Mouse (Mus musculus) v-Abl transformed pro-B cells (cell line): ENCODE measurements at regions not wholly inside any gene's neighbourhood (a gene's known extent, or its start where the extent isn't known, plus 50 kb on each side); places are given as distances from the start of the nearest gene placed in this dataset.

ENCODE experiments used
- in situ Hi-C, 2 experiments: fragments of 400-800 bp; cut with MboI; formaldehyde crosslinking; loops; one replicate each; pipeline ENCODE4 v1.15.1; 2025; ENCODE audit not compliant: unreplicated experiment in 2 of 2

- in situ Hi-C loops: loop anchor here in 1 of 2 experiments (25.0 kb wide), 1 partner anchor 672 kb away; no protein-coding TSS in a partner anchor
Measured at GRCm38 (mm10) chr4:134990651-134991050, 60.0 kb downstream of the Syf2 start.

GRCm38 (mm10) chr4:134993526-134994122, 62.9 kb downstream of the Syf2 start:
- in situ Hi-C loops: loop anchor here in 1 of 2 experiments (25.0 kb wide), 1 partner anchor 669 kb away; no protein-coding TSS in a partner anchor

- in situ Hi-C loops: loop anchor here in 1 of 2 experiments (25.0 kb wide), 1 partner anchor 668 kb away; no protein-coding TSS in a partner anchor
Measured at GRCm38 (mm10) chr4:134994205-134994604, 63.5 kb downstream of the Syf2 start.

GRCm38 (mm10) chr4:134994648-134995047, 64.0 kb downstream of the Syf2 start:
- in situ Hi-C loops: loop anchor here in 1 of 2 experiments (25.0 kb wide), 1 partner anchor 668 kb away; no protein-coding TSS in a partner anchor

DNA sequence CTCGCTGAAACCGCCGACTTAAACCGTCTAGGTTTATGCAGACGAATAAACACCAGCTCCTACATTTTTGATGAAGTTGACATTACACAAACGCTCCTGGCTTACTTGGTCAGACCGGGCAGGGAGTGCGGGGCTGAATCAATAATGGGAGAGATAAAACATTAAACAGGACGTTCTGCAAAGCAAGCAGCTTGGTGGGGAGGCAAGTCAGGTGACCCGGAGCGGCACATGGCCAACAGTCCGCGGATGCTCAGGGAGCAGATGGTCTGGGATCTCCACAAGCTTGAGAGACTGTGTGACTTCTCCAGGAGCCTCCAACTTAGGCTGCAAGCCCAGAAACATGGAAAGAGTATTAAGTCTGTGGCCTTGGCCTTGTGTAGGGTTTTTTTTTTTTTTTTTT, 64.4 kb downstream of the Syf2 start:
- in situ Hi-C loops: loop anchor here in 1 of 2 experiments (25.0 kb wide), 1 partner anchor 667 kb away; no protein-coding TSS in a partner anchor

- in situ Hi-C loops: loop anchor here in 1 of 2 experiments (25.0 kb wide), 1 partner anchor 666 kb away; no protein-coding TSS in a partner anchor
Measured at GRCm38 (mm10) chr4:134996121-134996520, 65.4 kb downstream of the Syf2 start.

GRCm38 (mm10) chr4:134997461-134998434, 67.0 kb downstream of the Syf2 start:
- in situ Hi-C loops: loop anchor here in 1 of 2 experiments (25.0 kb wide), 1 partner anchor 665 kb away; no protein-coding TSS in a partner anchor

DNA sequence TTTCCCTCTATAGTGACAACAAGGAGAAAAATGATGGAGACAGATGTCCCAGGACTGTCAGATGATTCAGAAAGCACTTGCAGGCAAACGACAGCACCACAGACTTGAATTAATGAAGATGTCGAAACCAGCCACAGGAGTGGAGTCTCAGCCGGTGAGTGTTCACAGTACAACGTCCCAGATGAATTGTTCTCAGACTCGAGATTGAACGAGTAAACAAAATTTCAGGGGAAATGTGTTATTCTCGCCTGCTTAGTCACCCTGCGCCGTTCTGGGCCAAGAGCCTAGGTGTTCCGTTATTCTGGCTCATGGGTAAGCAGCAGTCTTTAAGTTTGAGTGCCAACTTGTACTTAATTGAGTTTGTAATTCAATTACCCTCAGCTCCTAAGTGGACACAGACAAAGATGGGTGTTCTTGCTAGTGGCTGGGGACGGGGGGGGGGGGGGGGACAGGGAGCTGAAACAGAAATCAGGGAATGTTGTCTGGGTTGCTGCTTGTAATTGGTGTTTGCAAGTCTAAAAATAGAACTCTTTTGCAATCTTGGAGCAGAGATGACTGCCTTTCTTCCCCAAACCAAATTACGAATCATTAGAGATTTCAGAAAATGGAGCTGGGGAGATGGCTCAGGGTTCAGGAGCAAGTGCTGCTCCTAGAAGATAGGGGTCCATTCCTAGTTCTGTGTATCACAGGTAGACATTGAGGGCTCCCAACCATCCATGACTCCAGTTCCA, 68.4 kb downstream of the Syf2 start:
- in situ Hi-C loops: loop anchor here in 1 of 2 experiments (25.0 kb wide), 1 partner anchor 663 kb away; no protein-coding TSS in a partner anchor

- in situ Hi-C loops: no loop called here
Measured at GRCm38 (mm10) chr4:135002091-135002925, 71.6 kb downstream of the Syf2 start.

GRCm38 (mm10) chr4:135011365-135011764, 80.7 kb downstream of the Syf2 start:
- in situ Hi-C loops: loop anchor here in 1 of 2 experiments (10.0 kb wide), 1 partner anchor 313 kb away; no protein-coding TSS in a partner anchor

GRCm38 (mm10) chr4:135012945-135013344, 82.2 kb downstream of the Syf2 start:
- in situ Hi-C loops: loop anchor here in 1 of 2 experiments (10.0 kb wide), 1 partner anchor 312 kb away; no protein-coding TSS in a partner anchor

- in situ Hi-C loops: loop anchor here in 1 of 2 experiments (10.0 kb wide), 1 partner anchor 311 kb away; no protein-coding TSS in a partner anchor
Measured at GRCm38 (mm10) chr4:135013932-135014331, 83.2 kb downstream of the Syf2 start.

DNA sequence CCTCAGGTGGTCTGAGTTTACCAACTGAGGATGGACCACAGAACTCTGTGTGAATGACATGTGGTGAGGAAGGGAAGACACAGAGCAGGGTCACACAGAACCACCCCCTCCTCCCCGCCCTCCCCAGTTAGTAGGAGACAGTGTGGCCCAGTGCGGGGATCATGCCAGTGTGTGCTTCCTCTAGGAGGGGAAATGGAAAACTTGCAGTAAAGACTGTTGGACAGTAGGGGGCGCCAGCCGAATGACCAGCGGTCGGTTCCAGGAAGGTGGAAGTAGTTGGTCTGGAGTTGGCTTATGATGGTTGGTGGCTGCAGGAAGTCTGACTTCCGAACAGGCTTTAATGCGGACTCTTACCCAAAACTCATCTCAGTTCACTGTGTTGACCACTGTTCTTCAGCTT, 87.3 kb downstream of the Syf2 start:
- in situ Hi-C loops: loop anchor here (5.0 to 10.0 kb wide), 2 partner anchors 189 to 307 kb away; no protein-coding TSS in a partner anchor

DNA sequence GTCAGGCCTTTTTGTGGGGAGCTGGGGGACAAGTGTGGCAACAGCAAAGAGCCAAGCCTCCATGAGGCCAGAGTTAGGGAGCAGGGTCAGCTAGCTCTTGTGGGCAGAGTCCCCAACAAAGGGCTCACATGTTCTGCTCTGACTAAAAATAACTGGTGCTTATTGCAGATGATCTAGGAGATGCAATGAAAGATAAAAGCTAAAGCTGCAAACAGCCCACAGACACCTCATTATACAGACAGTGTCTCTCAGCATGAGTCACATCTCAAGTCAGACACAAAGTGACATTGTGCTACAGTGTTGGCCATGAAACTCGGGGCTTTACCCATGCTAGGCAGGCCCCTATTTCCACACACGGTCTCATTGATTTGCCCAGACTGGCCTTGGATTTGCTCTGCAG, 88.4 kb downstream of the Syf2 start:
- in situ Hi-C loops: loop anchor here (5.0 to 10.0 kb wide), 2 partner anchors 188 to 306 kb away; no protein-coding TSS in a partner anchor

GRCm38 (mm10) chr4:135020262-135020991, 89.7 kb downstream of the Syf2 start:
- in situ Hi-C loops: no loop called here

DNA sequence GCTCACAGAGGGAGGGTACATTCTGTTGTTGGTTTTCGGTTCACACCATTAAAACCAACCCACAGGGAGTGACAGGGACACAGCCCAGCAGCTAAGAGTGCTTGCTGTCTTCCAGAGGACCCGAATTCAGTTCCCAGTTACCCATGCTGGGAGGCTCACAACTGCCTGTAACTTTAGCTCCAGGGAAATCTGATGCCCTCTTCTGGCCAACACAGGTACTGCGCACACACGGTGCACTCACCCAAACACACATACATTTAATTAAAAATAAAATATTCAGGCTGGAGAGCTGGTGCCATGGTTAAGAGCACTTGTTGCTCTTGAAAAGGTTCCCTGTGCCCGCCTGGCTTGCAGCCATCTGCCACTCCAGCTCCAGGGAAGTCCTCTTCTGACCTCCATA, 92.5 kb downstream of the Syf2 start:
- in situ Hi-C loops: no loop called here

GRCm38 (mm10) chr4:135025802-135026201, 94.7 kb upstream of the Runx3 start:
- in situ Hi-C loops: no loop called here

GRCm38 (mm10) chr4:135027136-135027535, 93.3 kb upstream of the Runx3 start:
- in situ Hi-C loops: no loop called here
